Mouse (Mus musculus) heart, postnatal 0 days (tissue): ENCODE measurements at regions not wholly inside any gene's neighbourhood (a gene's known extent, or its start where the extent isn't known, plus 50 kb on each side); places are given as distances from the start of the nearest gene placed in this dataset.

Source experiments
- CTCF ChIP-seq: IDR thresholded peaks from 2 replicates; pipeline ENCODE4 v1.5.1; 2016; ENCODE audit warnings: antibody characterized with exemption, control low read depth, low read depth
- EP300 ChIP-seq: IDR thresholded peaks from 2 replicates; pipeline ENCODE4 v1.6.1; 2016; ENCODE audit warnings: antibody characterized with exemption, low read depth

DNA sequence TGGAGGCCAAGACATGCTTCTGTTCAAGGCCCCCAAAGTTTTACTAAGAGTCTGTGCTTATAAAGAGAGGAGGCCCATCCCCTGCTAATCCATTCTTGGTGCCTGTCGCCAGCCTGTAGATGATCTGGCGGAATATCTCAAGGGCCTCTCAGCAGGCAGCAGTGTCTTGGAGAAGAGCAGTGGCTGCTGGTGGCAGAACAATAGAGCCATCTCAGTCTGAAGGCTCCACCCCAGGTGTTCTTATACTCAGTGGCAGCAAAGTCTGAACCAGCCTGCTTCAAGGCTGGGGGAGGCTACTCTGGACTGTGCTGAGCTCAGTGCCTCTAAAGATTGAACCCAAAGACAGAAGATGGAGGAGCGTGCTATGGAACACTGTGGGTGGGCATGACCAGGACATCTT, 168.5 kb downstream of the Cdh26 start:
- TF ChIP-seq CTCF (no peak), EP300 (no peak)
